Mouse (Mus musculus) granulocyte monocyte progenitor cell, adult 5-6 weeks (primary cell): ENCODE data around the gene Zc3hav1l. TPM values are rescaled to one million over a fixed set of nuclear protein-coding genes. Genes with fewer than 3 reads are reported as not detected.

Source experiments
- ATAC-seq: replicated peaks from 2 replicates; pipeline ENCODE4 v1.8.0; 2016; ENCODE audit warnings: mild to moderate bottlenecking, moderate TSS enrichment, inconsistent platforms; ENCODE audit not compliant: poor library complexity, severe bottlenecking
- total RNA-seq, 2 experiments: library from RNA; stranded (forward) in 1 of 2; stranded (reverse) in 1 of 2; fragments of 200-712, 200-1000 nt in 1 of 2; fragments of >200 nt in 1 of 2; fragmentation: Nextera tagmentation in 1 of 2; gene quantifications; 2 replicates each; pipeline ENCODE4 v1.2.3; 2014 to 2017

The Zc3hav1l gene
- total RNA-seq, 2 experiments from 2014 or later, result 4.1 to 19.3 TPM

- ATAC-seq, result no peak
These were observed 6.0 kb downstream of the Zc3hav1l start for GRCm38 (mm10) chr6:38292871-38293646.

GRCm38 (mm10) chr6:38284422-38284821 lies 14.6 kb downstream of the Zc3hav1l start:
- ATAC-seq, result no peak

GRCm38 (mm10) chr6:38264466-38264865 lies 34.6 kb downstream of the Zc3hav1l start:
- no peak for ATAC-seq

- no peak for ATAC-seq
These were observed 35.5 kb downstream of the Zc3hav1l start for GRCm38 (mm10) chr6:38263393-38264159.

GRCm38 (mm10) chr6:38261877-38262276 lies 37.2 kb downstream of the Zc3hav1l start:
- ATAC-seq, result no peak

- ATAC-seq, result no peak
These were observed 41.6 kb downstream of the Zc3hav1l start for GRCm38 (mm10) chr6:38257506-38257905.

- no peak for ATAC-seq
These were observed 42.3 kb downstream of the Zc3hav1l start for GRCm38 (mm10) chr6:38256793-38257192.

- ATAC-seq, result no peak
These were observed 43.3 kb downstream of the Zc3hav1l start for GRCm38 (mm10) chr6:38255794-38256193.

- peak; percentile 76 for ATAC-seq
These were observed 45.1 kb downstream of the Zc3hav1l start, which contains the start of gene D630045J12Rik for GRCm38 (mm10) chr6:38253736-38254641. Gene D630045J12Rik (minus strand): TSS chr6:38254009.

GRCm38 (mm10) chr6:38252766-38253735 lies 46.0 kb downstream of the Zc3hav1l start:
- 0 out of 2 replicates have a peak, but pooled peaks have one; percentile 15 for ATAC-seq

- no peak for ATAC-seq
These were observed 46.9 kb downstream of the Zc3hav1l start for GRCm38 (mm10) chr6:38252139-38252538.

- no peak for ATAC-seq
These were observed 47.6 kb downstream of the Zc3hav1l start for GRCm38 (mm10) chr6:38251464-38251863.

GRCm38 (mm10) chr6:38247362-38247761 lies 51.7 kb downstream of the Zc3hav1l start:
- ATAC-seq, result no peak

GRCm38 (mm10) chr6:38244806-38245205 lies 54.3 kb downstream of the Zc3hav1l start:
- peak; percentile 67 for ATAC-seq

GRCm38 (mm10) chr6:38244167-38244566 lies 54.9 kb downstream of the Zc3hav1l start:
- peak; percentile 31; the same call in 1 of the 2 replicates for ATAC-seq

GRCm38 (mm10) chr6:38242833-38243232 lies 56.2 kb downstream of the Zc3hav1l start:
- ATAC-seq, result no peak

GRCm38 (mm10) chr6:38242295-38242830 lies 56.7 kb downstream of the Zc3hav1l start:
- ATAC-seq, result no peak

- ATAC-seq, result no peak
These were observed 57.6 kb downstream of the Zc3hav1l start for GRCm38 (mm10) chr6:38241508-38241907.

GRCm38 (mm10) chr6:38240618-38241017 lies 58.4 kb downstream of the Zc3hav1l start:
- no peak for ATAC-seq
